Mouse (Mus musculus): Measurements from ENCODE around the gene Pbld2. TPM values are rescaled to one million over a fixed set of nuclear protein-coding genes. Genes with fewer than 3 reads are reported as not detected.

The Pbld2 gene
- polyA plus RNA-seq, 1 experiment from 2014 or later = 1.1 TPM

DNA sequence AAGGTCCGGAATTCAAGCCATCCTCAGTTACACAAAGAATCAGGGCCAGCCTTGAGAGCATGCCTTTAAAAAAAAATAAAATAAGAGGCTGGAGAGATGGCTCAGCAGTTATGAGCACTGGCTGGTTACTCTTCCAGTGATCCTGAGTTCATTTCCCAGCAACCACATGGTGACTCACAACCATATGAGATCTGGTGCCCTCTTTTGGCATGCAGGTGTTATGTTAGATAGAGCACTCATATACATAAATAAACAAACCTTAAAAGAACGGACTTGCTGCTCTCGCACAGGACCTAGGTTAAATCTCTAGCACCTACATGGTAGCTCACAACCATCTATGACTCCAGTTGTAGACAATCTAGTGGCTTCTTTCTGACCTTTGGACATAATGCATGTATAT lies 15.9 kb upstream of the Pbld2 start:
- no peak for ATAC-seq (ENCODE audit: insufficient number of reproducible peaks, insufficient read depth, low FRiP score, low TSS enrichment, low read depth)
- Histone ChIP-seq H3K9ac (no peak overlapping the region), H3K4me2 (no peak overlapping the region), H3K27ac (no peak overlapping the region), H3K4me3 (no peak overlapping the region), H3K4me1 (no peaks in the 10 kb centered on the region), H3K36me3 (peaks cover 90% of the 10 kb centered on the region), H3K9me3 (no peaks in the 10 kb centered on the region), H3K27me3 (no peaks in the 10 kb centered on the region)
- WGBS = 70% methylated on average over 3 of the region's 3 CpGs

DNA sequence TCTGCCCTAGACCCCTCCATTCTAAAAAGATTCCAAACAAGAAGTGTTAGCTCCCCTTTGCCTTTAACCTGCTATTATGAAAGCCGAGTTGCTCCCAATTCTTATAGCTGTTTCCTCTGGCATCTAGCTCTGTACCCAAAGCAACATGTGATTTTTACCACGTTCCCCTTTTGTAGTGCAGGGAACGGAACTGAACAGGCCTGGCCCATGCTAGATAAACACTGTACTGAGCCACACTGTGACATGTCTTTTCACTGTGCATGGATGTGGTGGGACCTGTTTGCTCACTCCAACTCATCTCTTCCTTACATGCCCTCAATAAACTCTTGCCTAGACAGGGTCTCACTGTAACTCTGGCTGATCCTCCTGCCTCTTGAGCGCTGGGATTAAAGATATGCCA lies 13.8 kb upstream of the Pbld2 start:
- Histone ChIP-seq H3K27ac (no peak overlapping the region), H3K9me3 (no peaks in the 10 kb centered on the region), H3K4me3 (no peak overlapping the region), H3K4me2 (no peak overlapping the region), H3K36me3 (peaks cover 90% of the 10 kb centered on the region), H3K9ac (no peak overlapping the region), H3K27me3 (no peaks in the 10 kb centered on the region), H3K4me1 (no peaks in the 10 kb centered on the region)
- 79% methylated on average over 4 of the region's 4 CpGs for WGBS
- ATAC-seq (ENCODE audit: insufficient number of reproducible peaks, insufficient read depth, low FRiP score, low TSS enrichment, low read depth) = no peak

DNA sequence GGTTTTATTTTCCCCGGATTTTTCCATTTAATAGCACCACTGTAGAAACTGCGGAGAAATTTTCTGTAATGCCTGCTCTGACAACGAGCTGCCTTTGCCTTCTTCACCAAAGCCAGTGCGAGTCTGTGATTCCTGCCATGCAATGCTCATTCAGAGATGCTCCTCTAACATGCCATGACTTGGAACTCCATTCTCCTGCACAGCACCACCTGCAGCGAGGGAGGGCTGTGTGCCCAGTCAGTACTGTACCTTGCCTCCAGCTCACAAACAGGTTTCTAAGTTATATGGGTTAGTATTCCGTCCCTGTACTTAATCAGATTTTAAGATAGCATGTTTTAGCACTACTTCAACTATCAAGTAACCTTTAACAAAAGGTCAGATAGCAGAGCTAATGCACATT lies 12.6 kb upstream of the Pbld2 start:
- H3K9me3 ChIP-seq = no peaks in the 10 kb centered on the region
- no peak for ATAC-seq (ENCODE audit: insufficient number of reproducible peaks, insufficient read depth, low FRiP score, low TSS enrichment, low read depth)
- H3K36me3 ChIP-seq = peaks cover 92% of the 10 kb centered on the region
- no peak overlapping the region for H3K27ac ChIP-seq
- 85% methylated on average over 6 of the region's 6 CpGs for WGBS
- no peak overlapping the region for H3K4me3 ChIP-seq
- H3K27me3 ChIP-seq = no peaks in the 10 kb centered on the region
- no peaks in the 10 kb centered on the region for H3K4me1 ChIP-seq
- H3K4me2 ChIP-seq = no peak overlapping the region
- no peak overlapping the region for H3K9ac ChIP-seq

- Histone ChIP-seq H3K27me3 (no peaks in the 10 kb centered on the region), H3K4me3 (no peak overlapping the region), H3K36me3 (peaks cover 88% of the 10 kb centered on the region), H3K9ac (no peak overlapping the region), H3K9me3 (no peaks in the 10 kb centered on the region), H3K27ac (no peak overlapping the region), H3K4me1 (no peaks in the 10 kb centered on the region), H3K4me2 (no peak overlapping the region)
- ATAC-seq (ENCODE audit: insufficient number of reproducible peaks, insufficient read depth, low FRiP score, low TSS enrichment, low read depth) = no peak
- WGBS = 80% methylated on average over 3 of the region's 3 CpGs
Measured at GRCm38 (mm10) chr10:63013476-63013875, 10.6 kb upstream of the Pbld2 start.

- Histone ChIP-seq H3K27ac (no peak overlapping the region), H3K9me3 (no peaks in the 10 kb centered on the region), H3K36me3 (peaks cover 83% of the 10 kb centered on the region), H3K27me3 (no peaks in the 10 kb centered on the region), H3K4me2 (no peak overlapping the region), H3K9ac (no peak overlapping the region), H3K4me3 (no peak overlapping the region), H3K4me1 (no peaks in the 10 kb centered on the region)
- ATAC-seq (ENCODE audit: insufficient number of reproducible peaks, insufficient read depth, low FRiP score, low TSS enrichment, low read depth) = no peak
- 86% methylated on average over 9 of the region's 9 CpGs for WGBS
Measured at GRCm38 (mm10) chr10:63014168-63014567, 9.9 kb upstream of the Pbld2 start.

- Histone ChIP-seq H3K27ac (no peak overlapping the region), H3K4me3 (no peak overlapping the region), H3K27me3 (no peaks in the 10 kb centered on the region), H3K4me2 (no peak overlapping the region), H3K36me3 (peaks cover 37% of the 10 kb centered on the region), H3K9me3 (no peaks in the 10 kb centered on the region), H3K4me1 (peaks cover 20% of the 10 kb centered on the region), H3K9ac (no peak overlapping the region)
- no peak for ATAC-seq (ENCODE audit: insufficient number of reproducible peaks, insufficient read depth, low FRiP score, low TSS enrichment, low read depth)
- 88% methylated on average over 6 of the region's 6 CpGs for WGBS
Measured at GRCm38 (mm10) chr10:63019304-63019703, 4.8 kb upstream of the Pbld2 start.

- Histone ChIP-seq H3K9ac (peak overlapping the region; percentile 100), H3K27me3 (no peaks in the 10 kb centered on the region), H3K9me3 (no peaks in the 10 kb centered on the region), H3K36me3 (peaks cover 13% of the 10 kb centered on the region), H3K4me2 (peak overlapping the region; percentile 70), H3K4me1 (peaks cover 38% of the 10 kb centered on the region), H3K27ac (no peak overlapping the region), H3K4me3 (peak overlapping the region; percentile 93)
- no peak for ATAC-seq (ENCODE audit: insufficient number of reproducible peaks, insufficient read depth, low FRiP score, low TSS enrichment, low read depth)
- WGBS = 33% methylated on average over 4 of the region's 4 CpGs
Measured at GRCm38 (mm10) chr10:63021702-63022101, 2.4 kb upstream of the Pbld2 start.

- Histone ChIP-seq H3K4me2 (peak overlapping the region; percentile 70), H3K4me3 (peak overlapping the region; percentile 93), H3K9ac (peak overlapping the region; percentile 100), H3K27ac (peak overlapping the region; percentile 100), H3K36me3 (peaks cover 4% of the 10 kb centered on the region), H3K4me1 (peaks cover 42% of the 10 kb centered on the region), H3K27me3 (no peaks in the 10 kb centered on the region), H3K9me3 (no peaks in the 10 kb centered on the region)
- ATAC-seq (ENCODE audit: insufficient number of reproducible peaks, insufficient read depth, low FRiP score, low TSS enrichment, low read depth) = no peak
- under 1% methylated on average over 27 of the region's 27 CpGs for WGBS
Measured at GRCm38 (mm10) chr10:63022541-63023120, 1.5 kb upstream of the Pbld2 start.

- peak; percentile 12 for ATAC-seq (ENCODE audit: insufficient number of reproducible peaks, insufficient read depth, low FRiP score, low TSS enrichment, low read depth)
- Histone ChIP-seq H3K4me2 (peak overlapping the region; percentile 70), H3K4me3 (peak overlapping the region; percentile 93), H3K27me3 (no peaks in the 10 kb centered on the region), H3K27ac (peak overlapping the region; percentile 100), H3K9ac (peak overlapping the region; percentile 100), H3K4me1 (peaks cover 42% of the 10 kb centered on the region), H3K9me3 (no peaks in the 10 kb centered on the region), H3K36me3 (no peaks in the 10 kb centered on the region)
- under 1% methylated on average over 66 of the region's 68 CpGs for WGBS
Measured at GRCm38 (mm10) chr10:63023121-63023748, 880 bp upstream of the Pbld2 start.

GRCm38 (mm10) chr10:63024580-63024910 lies 430 bp downstream of the Pbld2 start:
- Histone ChIP-seq H3K27ac (peak overlapping the region; percentile 100), H3K36me3 (no peaks in the 10 kb centered on the region), H3K4me1 (peaks cover 40% of the 10 kb centered on the region), H3K9me3 (no peaks in the 10 kb centered on the region), H3K27me3 (no peaks in the 10 kb centered on the region), H3K4me2 (peak overlapping the region; percentile 69), H3K4me3 (peak overlapping the region; percentile 93), H3K9ac (peak overlapping the region; percentile 100)
- peak; percentile 16; the same call in 1 of the 2 replicates for ATAC-seq (ENCODE audit: insufficient number of reproducible peaks, insufficient read depth, low FRiP score, low TSS enrichment, low read depth)
- WGBS = 0% methylated on average over 8 of the region's 8 CpGs

DNA sequence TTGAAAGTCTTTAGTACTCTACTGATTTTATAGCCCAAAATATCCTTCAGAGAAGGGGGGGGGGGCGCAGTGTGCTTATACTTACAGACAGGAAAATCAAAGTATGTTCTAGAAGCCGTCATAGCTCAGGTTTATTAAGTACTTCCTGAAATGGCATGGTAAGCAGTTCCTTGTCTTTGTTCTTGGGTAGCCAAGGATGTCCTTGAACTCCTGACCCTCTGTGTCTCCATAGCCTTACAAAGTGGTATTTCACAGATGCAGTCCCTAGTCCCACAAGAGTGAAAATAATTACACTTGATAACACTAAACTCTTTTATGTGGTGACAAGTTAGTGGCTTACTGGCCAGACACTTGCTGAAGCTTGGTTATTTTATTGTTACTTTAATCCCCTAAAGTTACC lies 901 bp downstream of the Pbld2 start:
- 35% methylated on average over 2 of the region's 2 CpGs for WGBS
- Histone ChIP-seq H3K4me2 (peak overlapping the region; percentile 69), H3K27me3 (no peaks in the 10 kb centered on the region), H3K9me3 (no peaks in the 10 kb centered on the region), H3K27ac (peak overlapping the region; percentile 100), H3K36me3 (no peaks in the 10 kb centered on the region), H3K4me3 (peak overlapping the region; percentile 93), H3K4me1 (peaks cover 39% of the 10 kb centered on the region), H3K9ac (peak overlapping the region; percentile 100)
- no peak for ATAC-seq (ENCODE audit: insufficient number of reproducible peaks, insufficient read depth, low FRiP score, low TSS enrichment, low read depth)

DNA sequence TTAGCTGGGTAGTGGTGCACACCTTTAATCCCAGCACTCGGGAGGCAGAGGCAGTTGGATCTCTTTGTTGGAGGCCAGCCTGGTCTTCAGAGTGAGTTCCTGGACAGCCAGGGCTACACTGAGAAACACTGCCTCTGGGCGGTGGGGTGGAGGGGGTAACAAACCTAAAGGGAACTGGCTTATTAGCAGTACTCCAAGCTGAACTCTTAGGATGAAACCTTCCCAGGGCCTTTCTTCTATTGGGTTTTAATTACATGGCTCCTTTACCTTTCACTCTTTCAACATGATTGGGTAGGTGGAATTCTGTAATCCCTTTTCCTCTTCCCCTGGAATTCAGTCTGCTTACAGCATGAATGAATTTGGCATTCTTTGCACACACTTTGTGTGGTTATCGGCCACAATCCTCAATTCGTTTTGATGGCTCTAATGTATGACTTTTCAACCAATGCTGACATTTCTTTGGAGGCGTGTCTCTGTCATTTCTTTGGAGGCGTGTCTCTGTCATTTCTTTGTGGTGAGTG lies 1.4 kb downstream of the Pbld2 start:
- H3K4me3 ChIP-seq = peak overlapping the region; percentile 93; the same call in 1 of the 2 replicates
- no peak for ATAC-seq (ENCODE audit: insufficient number of reproducible peaks, insufficient read depth, low FRiP score, low TSS enrichment, low read depth)
- no peak overlapping the region for H3K9ac ChIP-seq

More for the DNA sequence above, 1.4 kb downstream of the Pbld2 start:
- peaks cover 34% of the 10 kb centered on the region for H3K4me1 ChIP-seq
- peak overlapping the region; percentile 100 for H3K27ac ChIP-seq
- H3K9me3 ChIP-seq = no peaks in the 10 kb centered on the region
- no peaks in the 10 kb centered on the region for H3K36me3 ChIP-seq
- WGBS = 24% methylated on average over 6 of the region's 6 CpGs
- no peaks in the 10 kb centered on the region for H3K27me3 ChIP-seq
- peak overlapping the region; percentile 69 for H3K4me2 ChIP-seq
